Mouse (Mus musculus): ENCODE results near the gene Hist1h2be. TPM values are rescaled to one million over a fixed set of nuclear protein-coding genes. Genes with fewer than 3 reads are reported as not detected.
"Not testable (repeated sequence)": the region's sequence is repeated elsewhere in the genome, so short reads cannot be mapped to it uniquely, and the experiment has no call there.

Hist1h2be gene
- 1.6 and 2.1 TPM in 2 replicates for polyA plus RNA-seq (2015; fragmentation: Nextera tagmentation; extraction: Ambion mirVana)

DNA sequence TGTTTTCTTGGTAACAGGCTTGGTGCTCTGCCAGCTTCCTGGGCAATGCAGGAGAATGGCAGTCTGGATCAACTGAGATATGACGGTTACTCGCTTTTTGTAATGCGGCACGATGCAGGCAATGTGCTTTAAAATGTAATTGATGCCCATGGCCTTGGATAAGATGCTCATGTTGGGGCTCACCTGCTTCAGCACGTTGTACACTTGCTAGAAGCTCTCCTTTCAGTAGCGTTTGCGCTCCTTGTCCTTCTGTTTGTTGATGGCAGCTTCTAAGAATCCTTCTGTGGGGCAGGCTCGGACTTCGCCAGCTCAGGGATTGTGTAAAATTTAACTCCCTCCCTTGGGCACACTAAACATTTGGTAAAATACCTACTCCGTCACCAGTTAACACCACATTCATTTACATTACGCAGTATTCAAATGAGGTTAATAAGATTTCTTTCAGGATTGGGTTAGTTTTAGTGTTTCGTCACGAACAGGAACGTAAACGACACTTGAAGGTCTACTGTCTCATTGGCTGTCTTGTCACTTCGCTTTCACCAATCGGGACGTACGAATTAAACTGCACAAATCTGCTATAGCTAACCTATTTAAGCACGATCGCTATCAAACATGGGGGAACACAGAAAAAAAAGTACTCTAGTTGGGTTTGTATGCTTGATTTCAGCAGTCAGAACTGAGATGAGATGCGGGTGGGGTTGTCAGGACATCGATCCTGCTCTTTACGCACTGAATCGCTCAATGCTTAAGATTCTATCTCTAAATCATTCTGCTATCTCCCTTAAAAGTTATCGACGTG lies at the start of gene Hist1h2be:
Hist1h2be (minus strand) TSS at position 392 of the 799 bp plus-strand sequence.
- ATAC-seq (ENCODE audit: low read depth), result peak; percentile 90
- peaks cover 30% of the 10 kb centered on the region for H3K4me1 ChIP-seq (replicated peaks)
- H3K9ac ChIP-seq, result peak within 1 kb of the TSS; percentile 82
- 1% methylated on average over 27 of the region's 27 CpGs for WGBS
- peak within 1 kb of the TSS; percentile 52 for H3K4me3 ChIP-seq
- 0 out of 2 replicates have a peak, but pooled peaks cover 3% of the 10 kb centered on the region for H3K27me3 ChIP-seq
- H3K9me3 ChIP-seq, result no peaks in the 10 kb centered on the region
- H3K36me3 ChIP-seq, result no peaks in the 10 kb centered on the region
- H3K4me2 ChIP-seq, result peak within 1 kb of the TSS; percentile 88
- peak within 1 kb of the TSS; percentile 95 for H3K27ac ChIP-seq (replicated peaks)

DNA sequence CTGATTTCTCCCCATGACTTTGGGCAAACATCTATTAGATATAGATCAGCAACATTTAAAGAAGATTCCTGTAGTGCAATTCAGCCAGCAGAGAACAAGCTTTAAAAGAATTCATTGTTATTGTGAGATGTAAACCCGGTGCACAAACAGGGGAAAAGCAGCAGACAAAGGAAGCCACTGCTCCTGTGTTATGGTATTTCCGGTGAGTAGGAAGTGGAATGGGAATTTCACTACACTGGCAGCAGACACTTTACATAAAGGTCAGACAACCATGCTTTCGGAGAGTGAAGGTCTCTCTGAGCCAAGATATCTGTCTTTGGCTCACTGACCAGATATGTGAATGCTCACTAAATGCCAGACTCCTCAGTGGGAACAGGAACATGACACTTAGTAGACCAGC lies 41.6 kb upstream of the Hist1h2be start:
- Histone ChIP-seq H3K4me1 (replicated peaks) (no peaks in the 10 kb centered on the region), H3K9me3 (no peaks in the 10 kb centered on the region), H3K4me3 (no peak overlapping the region), H3K27me3 (no peaks in the 10 kb centered on the region), H3K4me2 (no peak overlapping the region), H3K36me3 (no peaks in the 10 kb centered on the region), H3K27ac (replicated peaks) (no peak overlapping the region), H3K9ac (no peak overlapping the region)
- 75% methylated on average over 3 of the region's 3 CpGs for WGBS
- ATAC-seq (ENCODE audit: low read depth), result no peak

DNA sequence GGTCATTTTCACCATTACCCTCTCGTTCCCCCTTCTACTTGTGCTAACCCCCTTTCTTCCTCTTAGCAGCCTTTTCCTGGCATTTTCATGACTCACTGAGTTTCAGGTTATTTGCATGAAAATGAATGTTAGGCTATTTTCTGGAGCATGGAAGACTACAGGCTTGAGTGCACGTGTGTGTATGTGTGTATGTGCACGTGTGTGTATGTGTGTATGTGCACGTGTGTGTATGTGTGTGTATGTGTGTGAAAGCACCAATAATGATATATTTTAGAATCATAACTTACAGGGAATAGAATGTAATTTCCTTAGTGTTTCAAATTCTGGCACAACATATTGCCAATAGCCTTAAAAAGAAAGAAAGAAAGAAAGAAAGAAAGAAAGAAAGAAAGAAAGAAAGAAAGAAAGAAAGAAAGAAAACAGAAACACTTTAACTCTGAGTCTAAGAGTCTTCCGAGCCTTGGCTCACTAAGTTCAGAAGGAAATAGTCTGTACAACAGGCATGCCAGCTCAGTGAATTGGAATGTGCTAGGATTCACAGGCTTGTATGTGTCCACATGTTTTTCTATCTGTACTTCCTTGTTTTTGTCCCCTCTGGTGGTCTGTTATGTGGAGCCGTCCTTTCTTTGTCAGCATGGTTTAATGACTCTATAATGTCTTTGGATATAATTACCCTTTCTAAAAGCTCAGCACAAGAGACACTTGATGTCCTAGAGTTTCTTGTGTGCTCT lies 38.9 kb upstream of the Hist1h2be start:
- Histone ChIP-seq H3K9ac (no peak overlapping the region), H3K4me3 (no peak overlapping the region), H3K36me3 (no peaks in the 10 kb centered on the region), H3K4me2 (no peak overlapping the region), H3K27ac (replicated peaks) (no peak overlapping the region), H3K4me1 (replicated peaks) (no peaks in the 10 kb centered on the region), H3K9me3 (no peaks in the 10 kb centered on the region), H3K27me3 (no peaks in the 10 kb centered on the region)
- 68% methylated on average over 6 of the region's 6 CpGs for WGBS
- no peak for ATAC-seq (ENCODE audit: low read depth)

DNA sequence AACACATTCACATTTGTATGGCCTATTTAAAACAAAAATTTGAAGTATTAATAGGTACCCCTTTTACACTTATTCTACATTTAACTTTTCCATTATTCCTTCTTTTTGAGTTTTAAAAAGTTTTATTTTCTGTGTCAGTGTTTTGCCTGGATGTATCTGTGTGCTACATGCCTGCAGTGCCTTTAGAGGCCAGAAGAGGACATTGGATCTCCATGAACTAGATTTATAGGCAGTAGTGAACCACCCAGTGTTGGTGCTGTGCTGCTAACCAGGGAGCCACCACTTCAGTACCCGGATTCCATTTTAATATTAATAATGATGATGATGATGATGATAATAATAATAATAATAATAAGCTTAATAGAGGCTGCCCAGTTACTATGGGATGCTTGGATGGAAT lies 9.7 kb upstream of the Hist1h2be start:
- Histone ChIP-seq H3K36me3 (no peaks in the 10 kb centered on the region), H3K4me2 (no peak overlapping the region), H3K9ac (no peak overlapping the region), H3K4me3 (no peak overlapping the region), H3K27me3 (no peaks in the 10 kb centered on the region), H3K4me1 (replicated peaks) (no peaks in the 10 kb centered on the region), H3K27ac (replicated peaks) (no peak overlapping the region), H3K9me3 (no peaks in the 10 kb centered on the region)
- WGBS, result 46% methylated on average over 1 of the region's 1 CpGs
- no peak for ATAC-seq (ENCODE audit: low read depth)

DNA sequence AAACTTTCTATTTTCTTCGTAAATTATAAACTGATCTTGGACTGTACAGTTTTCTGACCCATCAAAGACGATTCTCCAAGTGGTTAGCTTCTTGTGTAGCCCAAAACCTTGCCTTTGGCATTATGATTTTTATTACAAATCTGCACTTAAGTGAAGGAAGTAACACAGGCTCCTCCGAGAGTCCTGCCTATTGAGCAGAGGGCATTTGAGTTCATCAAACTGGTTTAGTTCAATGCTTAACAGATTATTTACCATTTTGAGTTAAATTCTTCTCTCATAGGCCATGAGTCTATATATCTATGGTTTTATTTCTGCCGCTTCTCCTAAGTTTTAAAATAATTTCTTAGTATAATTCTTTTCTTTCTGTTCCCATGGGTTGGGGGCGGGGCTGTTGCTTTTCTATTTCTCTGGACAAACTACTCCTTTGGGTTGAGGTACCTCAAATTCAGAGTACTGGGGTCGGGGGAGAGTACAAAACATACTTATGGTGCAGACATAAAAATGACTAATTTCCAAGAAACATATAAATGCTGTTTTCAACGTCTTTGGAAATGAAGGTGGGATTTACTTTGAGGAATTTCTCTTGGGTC lies 2.0 kb upstream of the Hist1h2be start:
- peaks cover 30% of the 10 kb centered on the region for H3K4me1 ChIP-seq (replicated peaks)
- WGBS, result 25% methylated on average over 7 of the region's 7 CpGs
- H3K36me3 ChIP-seq, result no peaks in the 10 kb centered on the region
- peak overlapping the region; percentile 88 for H3K4me2 ChIP-seq
- H3K9ac ChIP-seq, result peak overlapping the region; percentile 82
- peak overlapping the region; percentile 52 for H3K4me3 ChIP-seq
- H3K9me3 ChIP-seq, result no peaks in the 10 kb centered on the region
- H3K27me3 ChIP-seq, result 0 out of 2 replicates have a peak, but pooled peaks cover 3% of the 10 kb centered on the region
- H3K27ac ChIP-seq (replicated peaks), result peak overlapping the region; percentile 95; the same call in 1 of the 2 replicates
- no peak for ATAC-seq (ENCODE audit: low read depth)

DNA sequence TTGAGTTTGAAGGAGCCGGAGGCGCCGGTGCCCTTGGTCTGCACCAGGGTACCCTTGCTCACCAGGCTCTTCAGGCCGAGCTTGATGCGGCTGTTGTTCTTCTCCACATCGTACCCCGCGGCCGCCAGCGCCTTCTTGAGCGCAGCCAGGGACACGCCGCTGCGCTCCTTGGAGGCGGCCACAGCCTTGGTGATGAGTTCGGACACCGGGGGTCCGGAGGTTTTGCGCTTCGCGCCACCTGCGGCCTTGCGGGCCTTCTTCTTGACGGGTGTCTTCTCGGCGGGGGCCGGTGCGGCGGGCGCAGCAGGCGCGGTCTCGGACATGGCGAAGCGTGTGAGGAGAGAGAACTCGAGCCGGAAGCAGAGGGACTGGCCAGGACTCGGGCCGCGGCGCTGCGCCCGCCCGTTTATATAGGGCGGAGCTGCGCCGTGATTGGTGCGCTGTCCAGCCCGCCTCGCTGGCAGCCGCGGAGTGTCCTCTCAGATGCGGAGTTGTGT lies 1.3 kb upstream of the Hist1h2be start, which contains the start of gene Hist1h1e:
Hist1h1e (minus strand) TSS at position 384 of the 497 bp plus-strand sequence.
- H3K9me3 ChIP-seq, H3K36me3 ChIP-seq, H3K27me3 ChIP-seq: not testable (repeated sequence)
- Histone ChIP-seq H3K27ac (replicated peaks) (peak within 1 kb of the TSS; percentile 95), H3K9ac (peak within 1 kb of the TSS; percentile 82), H3K4me1 (replicated peaks) (peaks cover 30% of the 10 kb centered on the region), H3K4me2 (peak within 1 kb of the TSS; percentile 88), H3K4me3 (peak within 1 kb of the TSS; percentile 52)
- WGBS, result under 1% methylated on average over 53 of the region's 53 CpGs
- ATAC-seq (ENCODE audit: low read depth), result peak; percentile 91

DNA sequence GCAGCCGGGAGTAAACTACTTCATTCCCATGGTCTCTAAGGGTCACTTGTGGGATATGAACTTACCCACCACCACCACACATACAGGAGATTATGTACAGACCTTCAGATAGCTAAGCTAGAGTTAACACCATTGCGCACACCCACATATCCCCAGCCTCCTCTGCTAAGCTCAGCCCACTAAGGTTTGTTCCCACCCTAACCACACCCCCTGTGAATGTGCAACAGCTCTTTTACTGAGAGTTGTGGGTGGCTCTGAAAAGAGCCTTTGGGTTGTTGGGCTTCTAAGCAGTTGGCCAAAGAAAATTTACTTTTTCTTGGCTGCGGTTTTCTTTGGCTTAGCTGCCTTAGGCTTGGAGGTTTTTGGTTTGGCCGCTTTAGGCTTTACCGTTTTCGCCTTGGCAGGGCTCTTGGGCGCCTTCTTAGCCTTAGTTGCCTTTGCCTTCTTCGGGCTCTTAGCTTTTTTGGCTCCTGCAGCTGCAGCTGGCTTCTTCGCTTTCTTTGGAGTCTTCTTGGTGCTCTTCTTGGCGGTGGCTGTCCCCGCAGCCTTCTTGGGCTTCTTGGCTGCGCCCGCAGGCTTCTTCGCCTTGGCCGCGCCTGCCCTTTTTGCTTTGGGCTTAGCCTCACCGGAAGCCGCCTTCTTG lies 729 bp upstream of the Hist1h2be start:
- WGBS, result under 1% methylated on average over 18 of the region's 18 CpGs

DNA sequence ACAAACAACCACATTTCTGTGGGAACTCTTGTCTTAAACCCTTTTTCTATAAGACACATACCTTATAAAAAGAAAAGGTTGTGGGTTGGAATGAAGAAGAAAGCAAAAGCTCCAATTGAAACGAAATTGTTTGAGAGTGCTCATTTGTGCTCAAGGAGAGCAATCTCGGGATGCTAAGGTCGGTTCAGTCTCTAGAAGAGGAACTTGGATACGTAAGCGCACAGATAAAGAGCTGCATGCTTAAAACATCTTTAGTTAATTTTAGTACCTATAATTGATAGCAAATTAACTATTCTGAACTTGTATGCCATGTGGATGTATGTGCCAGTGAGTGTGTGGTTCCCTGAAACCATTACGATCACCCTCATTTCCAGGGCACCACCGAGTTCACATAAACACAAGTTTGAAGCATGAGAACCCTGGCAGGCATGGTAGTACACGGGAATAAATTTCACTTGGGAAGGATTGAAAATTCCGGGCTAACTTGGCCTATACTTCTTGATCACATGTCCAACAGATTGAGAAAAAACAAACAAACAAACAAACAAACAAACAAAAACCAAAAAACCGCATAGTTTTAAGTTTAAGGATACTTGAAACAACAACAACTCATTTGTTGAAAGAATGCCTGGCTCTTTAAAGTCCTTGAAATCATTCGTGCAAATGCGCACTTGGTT lies 730 bp downstream of the Hist1h2be start:
- Histone ChIP-seq H3K9ac (peak overlapping the region; percentile 76), H3K4me2 (peak overlapping the region; percentile 88), H3K4me3 (peak overlapping the region; percentile 52), H3K36me3 (no peaks in the 10 kb centered on the region), H3K9me3 (no peaks in the 10 kb centered on the region), H3K27me3 (no peaks in the 10 kb centered on the region), H3K27ac (replicated peaks) (peak overlapping the region; percentile 95), H3K4me1 (replicated peaks) (peaks cover 30% of the 10 kb centered on the region)
- ATAC-seq (ENCODE audit: low read depth), result no peak
- 54% methylated on average over 12 of the region's 12 CpGs for WGBS

More for the DNA sequence above, 729 bp upstream of the Hist1h2be start:
- peak overlapping the region; percentile 52 for H3K4me3 ChIP-seq
- 0 out of 2 replicates have a peak, but pooled peaks cover 3% of the 10 kb centered on the region for H3K27me3 ChIP-seq
- H3K9me3 ChIP-seq, result no peaks in the 10 kb centered on the region
- peak; percentile 91 for ATAC-seq (ENCODE audit: low read depth)
- H3K4me2 ChIP-seq, result peak overlapping the region; percentile 88
- peak overlapping the region; percentile 95 for H3K27ac ChIP-seq (replicated peaks)
- peaks cover 30% of the 10 kb centered on the region for H3K4me1 ChIP-seq (replicated peaks)
- no peaks in the 10 kb centered on the region for H3K36me3 ChIP-seq
- peak overlapping the region; percentile 82 for H3K9ac ChIP-seq

DNA sequence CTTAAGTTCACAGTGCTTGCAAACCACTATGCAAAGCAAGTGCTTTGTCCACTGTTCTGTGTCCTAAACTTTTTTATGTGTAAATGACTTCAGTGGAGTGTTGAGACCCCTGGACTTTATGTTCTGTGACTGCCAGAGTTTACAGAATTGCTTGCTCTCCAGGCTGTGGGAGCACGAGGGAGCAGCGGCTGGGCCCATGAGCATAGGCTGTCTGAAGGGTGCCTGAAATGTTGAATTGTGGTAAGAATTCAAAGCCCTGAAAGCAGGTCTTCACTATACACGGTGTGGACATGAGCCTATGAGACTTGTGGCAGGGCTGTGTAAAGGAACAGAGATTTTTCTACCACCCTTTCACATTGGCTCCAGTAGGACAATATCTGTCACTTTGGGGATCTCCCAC lies 9.3 kb downstream of the Hist1h2be start:
- no peaks in the 10 kb centered on the region for H3K36me3 ChIP-seq
- H3K9me3 ChIP-seq, result no peaks in the 10 kb centered on the region
- WGBS, result 89% methylated on average over 3 of the region's 3 CpGs
- no peaks in the 10 kb centered on the region for H3K4me1 ChIP-seq (replicated peaks)
- no peak overlapping the region for H3K4me3 ChIP-seq
- no peak overlapping the region for H3K4me2 ChIP-seq
- H3K27me3 ChIP-seq, result no peaks in the 10 kb centered on the region
- no peak overlapping the region for H3K9ac ChIP-seq
- no peak for ATAC-seq (ENCODE audit: low read depth)
- H3K27ac ChIP-seq (replicated peaks), result no peak overlapping the region

DNA sequence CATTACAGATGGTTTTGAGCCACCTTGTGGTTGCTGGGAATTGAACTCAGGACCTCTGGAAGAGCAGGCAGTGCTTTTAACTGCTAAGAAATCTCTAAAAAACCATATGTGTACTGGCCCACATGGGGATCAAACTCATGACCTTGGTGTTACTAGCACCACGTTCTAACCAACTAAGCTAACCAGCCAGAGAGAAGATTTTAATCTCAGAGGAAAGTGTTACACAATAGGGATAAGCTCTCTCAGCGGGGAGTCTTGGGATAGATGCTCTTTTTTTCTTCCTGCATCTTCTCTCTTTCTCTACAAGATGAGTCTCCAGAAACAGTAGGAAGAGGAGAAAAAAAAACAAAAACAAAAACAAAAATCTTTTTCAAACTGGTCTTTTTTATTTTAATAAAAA lies 10.5 kb downstream of the Hist1h2be start:
- Histone ChIP-seq H3K27ac (replicated peaks) (no peak overlapping the region), H3K27me3 (no peaks in the 10 kb centered on the region), H3K4me3 (no peak overlapping the region), H3K9me3 (no peaks in the 10 kb centered on the region), H3K9ac (no peak overlapping the region), H3K4me2 (no peak overlapping the region), H3K36me3 (no peaks in the 10 kb centered on the region), H3K4me1 (replicated peaks) (no peaks in the 10 kb centered on the region)
- no peak for ATAC-seq (ENCODE audit: low read depth)
- WGBS, result 79% methylated on average over 2 of the region's 2 CpGs

DNA sequence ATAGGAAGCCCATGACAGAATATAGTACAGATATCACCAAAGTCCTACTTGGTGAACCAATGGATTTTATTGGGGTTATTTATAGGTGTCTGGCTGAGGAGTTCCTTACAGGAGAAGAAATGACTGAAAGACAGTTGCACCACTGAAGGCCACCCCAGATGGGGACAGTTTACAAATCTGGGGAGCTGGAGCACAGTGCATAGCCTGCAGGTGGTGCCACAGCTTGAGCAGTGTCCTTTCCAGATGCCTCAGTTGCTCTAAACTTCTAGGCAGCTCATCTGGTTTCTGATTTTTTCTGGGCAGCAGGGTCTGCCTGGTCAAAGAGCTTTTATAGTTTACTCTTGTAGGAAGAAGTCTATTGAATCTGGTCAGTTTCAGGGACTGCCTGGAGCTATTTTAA lies 11.1 kb downstream of the Hist1h2be start:
- no peaks in the 10 kb centered on the region for H3K36me3 ChIP-seq
- no peak overlapping the region for H3K4me3 ChIP-seq
- H3K27ac ChIP-seq (replicated peaks), result no peak overlapping the region
- no peaks in the 10 kb centered on the region for H3K4me1 ChIP-seq (replicated peaks)
- H3K27me3 ChIP-seq, result no peaks in the 10 kb centered on the region
- H3K9ac ChIP-seq, result no peak overlapping the region
- no peaks in the 10 kb centered on the region for H3K9me3 ChIP-seq
- no peak for ATAC-seq (ENCODE audit: low read depth)
- no peak overlapping the region for H3K4me2 ChIP-seq

Data from neural tube, embryonic 13.5 days (tissue).